18 mouse cellular contexts compared by ENCODE assay signal in the genomic region with DNA sequence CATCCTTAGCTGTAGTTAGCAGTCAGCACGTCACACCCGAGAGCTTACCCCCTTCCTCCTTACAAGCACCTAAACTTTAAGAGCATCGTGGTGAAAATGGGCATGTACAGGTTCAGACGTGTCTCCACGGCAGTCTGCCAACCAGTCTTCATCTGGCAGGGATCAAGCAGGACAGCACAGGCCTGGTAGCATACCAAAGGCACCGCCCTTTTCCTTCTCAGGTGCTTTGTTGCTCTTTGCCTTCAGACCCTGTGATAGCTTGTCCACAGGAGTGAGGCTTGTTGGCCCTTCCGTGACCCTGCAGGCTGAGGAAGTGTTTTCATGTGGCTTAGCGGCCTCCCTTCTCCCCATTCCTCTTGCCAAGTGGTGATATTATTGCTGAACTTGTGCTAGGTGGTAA. TPM values are rescaled to one million over a fixed set of nuclear protein-coding genes. Genes with fewer than 3 reads are reported as not detected.
DNase-seq lines count a peak whose midpoint lies in the region; ATAC-seq and TF ChIP-seq lines count a peak whose summit lies in the region.
"Had no signal": no experiment of that assay in that cellular context is flagged by ENCODE, and none has a peak within 500 bp of the region (broad histone marks: within the 10 kb centered on the region; RNA-seq: fewer than 3 reads in every experiment).

No protein-coding gene starts in this region.

- peaks cover 7% of the 10 kb centered on the region; the same call in 1 of the 2 replicates for H3K36me3 ChIP-seq in limb, embryonic 14.5 days (ENCODE audit: control insufficient read depth, insufficient read depth, low read length)
- no peaks in the 10 kb centered on the region for H3K36me3 ChIP-seq in hindbrain, embryonic 12.5 days
- H3K36me3 ChIP-seq: liver, embryonic 15.5 days had no signal

- no peak overlapping the region for H3K9ac ChIP-seq in limb, embryonic 14.5 days (ENCODE audit: low read depth, low read length, severe bottlenecking)
- H3K9ac ChIP-seq in hindbrain, embryonic 12.5 days, result no peak overlapping the region
- H3K9ac ChIP-seq: liver, embryonic 15.5 days had no signal

- no peaks in the 10 kb centered on the region for H3K9me3 ChIP-seq in limb, embryonic 14.5 days (ENCODE audit: control insufficient read depth, low read length)
- no peaks in the 10 kb centered on the region for H3K9me3 ChIP-seq in hindbrain, embryonic 12.5 days (replicated peaks)
- H3K9me3 ChIP-seq: liver, embryonic 15.5 days; midbrain, embryonic 10.5 days had no signal

- no peaks in the 10 kb centered on the region for H3K27me3 ChIP-seq in limb, embryonic 14.5 days (ENCODE audit: control insufficient read depth, insufficient read depth, low read length)
- no peaks in the 10 kb centered on the region for H3K27me3 ChIP-seq in hindbrain, embryonic 12.5 days
- H3K27me3 ChIP-seq: liver, embryonic 15.5 days had no signal

- no peak for ATAC-seq in limb, embryonic 14.5 days (ENCODE audit: low FRiP score, low read depth)
- no peak for ATAC-seq in hindbrain, embryonic 12.5 days (ENCODE audit: low FRiP score)
- ATAC-seq: hindbrain, embryonic 16.5 days had no signal

- H3K4me3 ChIP-seq in gastrocnemius, adult 2 months, result no peak overlapping the region
- no peak overlapping the region for H3K4me3 ChIP-seq in limb, embryonic 14.5 days (replicated peaks; ENCODE audit: low read length)
- no peak overlapping the region for H3K4me3 ChIP-seq in hindbrain, embryonic 12.5 days
- H3K4me3 ChIP-seq: liver, embryonic 15.5 days; midbrain, embryonic 10.5 days; myocyte had no signal

- no peak for TF ChIP-seq CTCF in gastrocnemius, adult 2 months (IDR thresholded peaks at IDR 0.05)

- DNase-seq in gastrocnemius, adult 2 months, result no peak
- DNase-seq in gastrocnemius, adult 18-20 months (ENCODE audit: low spot score), result no peak
- DNase-seq in urinary bladder, adult 18-20 months (ENCODE audit: low spot score in 2 of 2), result peak; percentile 77 to 84
- DNase-seq in urinary bladder, postnatal 10 days (ENCODE audit: low spot score), result no peak
- peak; percentile 53 for DNase-seq in limb, embryonic 14.5 days (ENCODE audit: low spot score)
- DNase-seq in urinary bladder, postnatal 4 days (ENCODE audit: low spot score in 2 of 2), result peak; percentile 61 to 63
- no peak for DNase-seq in adrenal gland, adult 2 months
- DNase-seq: cerebellum, adult 18-20 months; heart, adult 18-20 months; right cerebral cortex, postnatal 14 days had no signal

- no peaks in the 10 kb centered on the region for H3K4me1 ChIP-seq in limb, embryonic 14.5 days (ENCODE audit: control insufficient read depth, insufficient read depth, low read length)
- H3K4me1 ChIP-seq in hindbrain, embryonic 12.5 days, result no peaks in the 10 kb centered on the region
- H3K4me1 ChIP-seq: liver, embryonic 15.5 days had no signal

- peak overlapping the region; percentile 12; the same call in 1 of the 2 replicates for H3K27ac ChIP-seq in gastrocnemius, adult 2 months
- no peak overlapping the region for H3K27ac ChIP-seq in limb, embryonic 14.5 days (replicated peaks; ENCODE audit: low read depth, low read length)
- no peak overlapping the region for H3K27ac ChIP-seq in hindbrain, embryonic 12.5 days
- H3K27ac ChIP-seq: liver, embryonic 15.5 days; midbrain, embryonic 10.5 days had no signal

- intact Hi-C loops in gastrocnemius, adult 2 months (cut with DNase I), result no loop called here

- no peak overlapping the region for H3K4me2 ChIP-seq in limb, embryonic 14.5 days (replicated peaks; ENCODE audit: low read depth, low read length, severe bottlenecking)
- no peak overlapping the region for H3K4me2 ChIP-seq in hindbrain, embryonic 12.5 days (replicated peaks)
- H3K4me2 ChIP-seq: liver, embryonic 15.5 days had no signal

- WGBS in limb, embryonic 14.5 days, result 69% methylated on average over 8 of the region's 8 CpGs
- 91% methylated on average over 8 of the region's 8 CpGs for WGBS in hindbrain, embryonic 12.5 days

- no peak for TF ChIP-seq POLR2A in limb, embryonic 14.5 days (IDR thresholded peaks at IDR 0.05; ENCODE audit: borderline replicate concordance, extremely low read depth, insufficient read depth, insufficient read length)

RNA-seq across cellular contexts. Expression of a gene that starts 15.2 kb away (rescaled TPM):
- not detected for total RNA-seq in gastrocnemius, adult 2 months (2021)
- total RNA-seq in gastrocnemius, adult 18-20 months (2021), result not detected
- not detected in 2 replicates for polyA plus RNA-seq in limb, embryonic 14.5 days (2012; rRNA removed)
- polyA plus RNA-seq in limb, embryonic 14.5 days (2014; fragmentation: Nextera tagmentation; extraction: Ambion mirVana), result 0.21 and 0.56 TPM in 2 replicates
- polyA plus RNA-seq in hindbrain, embryonic 12.5 days (2016; fragmentation: Nextera tagmentation; extraction: Ambion mirVana), result 0.10 and 0.13 TPM in 2 replicates
- total RNA-seq in adrenal gland, adult 2 months (2021), result not detected
- not detected in 2 replicates for polyA plus RNA-seq in adrenal gland, adult 2 months (2012; rRNA removed)
- total RNA-seq: heart, adult 18-20 months; layer of hippocampus, adult 18-20 months; left cerebral cortex, postnatal 25 days had no signal
- polyA plus RNA-seq: cortical plate, adult 2 months had no signal

RNA-seq across cellular contexts. Expression of a gene that starts 50.7 kb away (rescaled TPM):
- total RNA-seq in gastrocnemius, adult 2 months (2021), result 10 to 100 TPM; 40.3 to 44.8 TPM
- 10 to 100 TPM; 54.4 to 65.7 TPM for total RNA-seq in gastrocnemius, adult 18-20 months (2021)
- polyA plus RNA-seq in limb, embryonic 14.5 days (2012; rRNA removed), result 43.9 and 46.3 TPM in 2 replicates
- 59.7 and 59.8 TPM in 2 replicates for polyA plus RNA-seq in limb, embryonic 14.5 days (2014; fragmentation: Nextera tagmentation; extraction: Ambion mirVana)
- polyA plus RNA-seq in hindbrain, embryonic 12.5 days (2016; fragmentation: Nextera tagmentation; extraction: Ambion mirVana), result 38.6 and 45.6 TPM in 2 replicates
- 10 to 100 TPM; 78.9 to 99.7 TPM for total RNA-seq in adrenal gland, adult 2 months (2021)
- 10.8 and 12.9 TPM in 2 replicates for polyA plus RNA-seq in adrenal gland, adult 2 months (2012; rRNA removed)

Comparison
In these comparisons a context has a peak if more than half of its experiments do, and no peak if none do; other contexts are left out.
1. DNase-seq: peak in urinary bladder, adult 18-20 months (2 of 2), limb, embryonic 14.5 days (single experiment) and urinary bladder, postnatal 4 days (2 of 2); none in gastrocnemius, adult 2 months (single experiment), gastrocnemius, adult 18-20 months (single experiment), urinary bladder, postnatal 10 days (single experiment) and adrenal gland, adult 2 months (single experiment).